Mouse (Mus musculus) neural tube, embryonic 13.5 days (tissue): ENCODE measurements around the gene Gm20441. TPM values are rescaled to one million over a fixed set of nuclear protein-coding genes. Genes with fewer than 3 reads are reported as not detected.

Experiments used
- ATAC-seq: fragments of 200-750 bp; cut with Nextera tagmentation; 2 replicates; pipeline ENCODE4 v1.8.0; 2017; ENCODE audit warnings: low read depth, mild to moderate bottlenecking, moderate TSS enrichment, moderate library complexity
- H3K27ac ChIP-seq: fragments of 300-500 bp; sonication (generic); replicated peaks from 2 replicates; pipeline ENCODE4 v1.5.1; 2015; ENCODE audit warnings: moderate library complexity, mild to moderate bottlenecking, inconsistent platforms
- H3K27me3 ChIP-seq: fragments of 300-500 bp; sonication (generic); 2 replicates; pipeline ENCODE4 v1.6.1; 2015; ENCODE audit warnings: mild to moderate bottlenecking, inconsistent platforms
- H3K36me3 ChIP-seq: fragments of 300-500 bp; sonication (generic); 2 replicates; pipeline ENCODE4 v1.6.1; 2015; ENCODE audit warnings: mild to moderate bottlenecking, inconsistent platforms
- H3K4me1 ChIP-seq: fragments of 300-500 bp; sonication (generic); replicated peaks from 2 replicates; pipeline ENCODE4 v1.6.1; 2015; ENCODE audit warnings: inconsistent platforms
- H3K4me2 ChIP-seq: fragments of 300-500 bp; sonication (generic); 2 replicates; pipeline ENCODE4 v1.6.1; 2015; ENCODE audit warnings: inconsistent platforms, mild to moderate bottlenecking, moderate library complexity
- H3K4me3 ChIP-seq: fragments of 300-500 bp; sonication (generic); 2 replicates; pipeline ENCODE4 v1.5.1; 2015; ENCODE audit warnings: mild to moderate bottlenecking, inconsistent platforms
- H3K9ac ChIP-seq: fragments of 300-500 bp; sonication (generic); 2 replicates; pipeline ENCODE4 v1.6.1; 2015; ENCODE audit warnings: moderate library complexity, mild to moderate bottlenecking, inconsistent platforms
- H3K9me3 ChIP-seq: fragments of 300-500 bp; sonication (generic); 2 replicates; pipeline ENCODE4 v1.6.1; 2016; ENCODE audit warnings: inconsistent platforms
- WGBS: fragments of 180-500 bp; shearing (Covaris S2); methylation state at CpG from one replicate; pipeline ENCODE4 v1.1.7; 2015; 5-methylcytosine and 5-hydroxymethylcytosine counted together
- polyA plus RNA-seq: library from polyadenylated mRNA; unstranded; fragments of >200 nt; fragmentation: Nextera tagmentation; extraction: Ambion mirVana; gene quantifications from 2 replicates; pipeline ENCODE4 v1.2.1, GENCODE M21; 2015

The Gm20441 gene
- polyA plus RNA-seq, 1 experiment from 2014 or later = not detected

DNA sequence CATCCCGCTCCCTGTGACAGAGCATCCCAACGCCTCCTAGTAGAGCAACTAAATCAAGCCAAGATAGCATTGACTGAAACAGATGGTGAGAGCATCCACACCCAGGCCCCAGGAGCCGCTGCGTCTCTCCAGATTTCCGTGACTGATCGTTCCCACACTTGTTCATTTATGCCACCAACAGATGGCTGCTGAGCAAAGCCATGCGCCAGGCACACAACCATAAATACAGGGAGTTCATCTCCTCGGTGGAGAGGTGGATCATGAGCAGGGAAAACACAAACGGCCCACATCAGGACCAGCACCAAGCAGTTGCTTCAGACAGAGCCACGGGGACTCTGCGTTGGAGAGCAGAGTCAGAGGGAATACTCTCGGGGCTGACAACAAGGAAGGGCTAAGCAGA, 37.4 kb downstream of the Gm20441 start:
- Histone ChIP-seq H3K4me3 (no peak overlapping the region), H3K9ac (no peak overlapping the region), H3K36me3 (peaks cover 92% of the 10 kb centered on the region), H3K4me2 (no peak overlapping the region), H3K9me3 (no peaks in the 10 kb centered on the region), H3K27ac (0 out of 2 replicates have a peak overlapping the region, but pooled peaks have one; percentile 23), H3K4me1 (peaks cover 5% of the 10 kb centered on the region), H3K27me3 (no peaks in the 10 kb centered on the region)
- peak; percentile 4; the same call in 1 of the 2 replicates for ATAC-seq
- whole genome bisulfite sequencing = 84% methylated on average over 12 of the region's 12 CpGs

DNA sequence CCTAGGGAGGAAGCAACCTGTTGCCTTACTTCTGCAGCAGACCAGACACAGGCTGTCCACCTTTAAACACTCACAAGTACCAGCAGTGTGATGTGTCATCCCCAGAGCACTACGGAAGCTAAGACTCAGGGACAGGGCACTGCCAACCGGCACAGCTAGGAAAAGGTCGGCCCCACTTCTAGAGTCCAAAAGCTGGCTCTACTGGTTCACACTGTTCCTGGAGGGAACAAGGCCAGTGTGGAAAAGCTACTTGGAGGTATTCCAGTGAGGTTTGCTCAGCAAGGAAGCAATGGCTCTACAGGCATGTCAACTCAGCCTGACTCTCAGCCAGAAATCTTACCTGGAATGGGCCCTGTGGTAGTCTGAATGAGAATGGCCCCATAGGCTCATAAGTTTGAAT, 39.9 kb downstream of the Gm20441 start:
- peaks cover 5% of the 10 kb centered on the region for H3K4me1 ChIP-seq
- peaks cover 87% of the 10 kb centered on the region for H3K36me3 ChIP-seq
- H3K4me3 ChIP-seq = no peak overlapping the region
- H3K27ac ChIP-seq = no peak overlapping the region
- no peaks in the 10 kb centered on the region for H3K27me3 ChIP-seq
- no peak for ATAC-seq
- H3K9ac ChIP-seq = no peak overlapping the region
- no peaks in the 10 kb centered on the region for H3K9me3 ChIP-seq
- 94% methylated on average over 3 of the region's 3 CpGs for WGBS
- H3K4me2 ChIP-seq = no peak overlapping the region

GRCm38 (mm10) chr10:75725449-75725848, 55.3 kb downstream of the Gm20441 start:
- Histone ChIP-seq H3K4me1 (no peaks in the 10 kb centered on the region), H3K4me2 (no peak overlapping the region), H3K9me3 (no peaks in the 10 kb centered on the region), H3K9ac (no peak overlapping the region), H3K27me3 (no peaks in the 10 kb centered on the region), H3K36me3 (peaks cover 93% of the 10 kb centered on the region), H3K4me3 (no peak overlapping the region), H3K27ac (no peak overlapping the region)
- ATAC-seq = no peak
- WGBS = 93% methylated on average over 7 of the region's 7 CpGs

Other genes starting within 250 kb of the Gm20441 start
- gene Lrrc75b, start 220.6 kb downstream of the Gm20441 start, polyA plus RNA-seq = 22.2 and 24.0 TPM in 2 replicates
- gene Ggt1, start 219.3 kb downstream of the Gm20441 start, polyA plus RNA-seq = 0.40 and 1.6 TPM in 2 replicates
- gene Ggt5, start 191.6 kb downstream of the Gm20441 start, polyA plus RNA-seq = 1.6 and 2.4 TPM in 2 replicates
- gene Susd2, start 136.9 kb downstream of the Gm20441 start, polyA plus RNA-seq = 7.1 TPM in 2 replicates
- gene Cabin1, start 16.6 kb downstream of the Gm20441 start, polyA plus RNA-seq = 31.7 and 31.9 TPM in 2 replicates
- 101 and 105 TPM in 2 replicates for gene Ddt, start 7.5 kb downstream of the Gm20441 start, polyA plus RNA-seq
- 0.96 and 1.3 TPM in 2 replicates for gene Gstt3, start 460 bp upstream of the Gm20441 start, polyA plus RNA-seq
- gene Gstt1, start 17.6 kb upstream of the Gm20441 start, polyA plus RNA-seq = 5.6 and 6.0 TPM in 2 replicates
- not detected in 2 replicates for gene Gstt4, start 41.6 kb upstream of the Gm20441 start, polyA plus RNA-seq
- gene Gstt2, start 56.5 kb upstream of the Gm20441 start, polyA plus RNA-seq = 5.8 and 8.0 TPM in 2 replicates
- 1,679 and 1,725 TPM in 2 replicates for gene Mif, start 79.3 kb upstream of the Gm20441 start, polyA plus RNA-seq
- gene Derl3, start 112.5 kb upstream of the Gm20441 start, polyA plus RNA-seq = 2.1 and 2.9 TPM in 2 replicates
- gene Smarcb1, start 140.7 kb upstream of the Gm20441 start, polyA plus RNA-seq = 279 and 287 TPM in 2 replicates
- 46.4 and 54.4 TPM in 2 replicates for gene Chchd10, start 152.2 kb upstream of the Gm20441 start, polyA plus RNA-seq
- 39.0 and 40.4 TPM in 2 replicates for gene Mmp11, start 155.5 kb upstream of the Gm20441 start, polyA plus RNA-seq
- gene Gm867, start 159.7 kb upstream of the Gm20441 start, polyA plus RNA-seq = 1.4 and 3.0 TPM in 2 replicates
- 1.2 TPM in 2 replicates for gene Vpreb3, start 162.1 kb upstream of the Gm20441 start, polyA plus RNA-seq
- not detected in 2 replicates for gene Gm5134, start 173.6 kb upstream of the Gm20441 start, polyA plus RNA-seq